Mouse (Mus musculus): ENCODE measurements around the gene Polr1e. TPM values are rescaled to one million over a fixed set of nuclear protein-coding genes. Genes with fewer than 3 reads are reported as not detected.
"Not testable (repeated sequence)": the region's sequence is repeated elsewhere in the genome, so short reads cannot be mapped to it uniquely, and the experiment has no call there.

The Polr1e gene
- polyA plus RNA-seq, 1 experiment from 2014 or later = 33.8 TPM

DNA sequence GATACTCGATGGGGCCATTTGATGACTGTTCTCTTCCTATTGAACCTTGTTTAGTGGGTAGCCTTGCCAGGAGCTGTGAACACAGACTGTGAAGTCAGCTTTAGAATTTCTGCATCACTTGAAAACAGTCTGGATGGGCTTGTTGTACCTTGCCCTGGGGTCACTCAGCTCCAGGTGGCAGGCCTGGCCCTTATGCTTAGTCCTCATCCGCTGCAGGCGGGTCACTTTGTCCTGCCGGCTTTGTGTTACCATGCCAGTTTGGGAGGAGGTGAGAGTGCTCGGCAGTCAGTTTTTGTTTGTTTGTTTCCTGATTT lies 36.5 kb upstream of the Polr1e start:
- peaks cover 18% of the 10 kb centered on the region for H3K36me3 ChIP-seq
- WGBS = 23% methylated on average over 5 of the region's 5 CpGs
- H3K4me2 ChIP-seq (replicated peaks) = peak overlapping the region; percentile 92
- peak overlapping the region; percentile 72 for H3K4me3 ChIP-seq (replicated peaks)
- H3K4me1 ChIP-seq = peaks cover 26% of the 10 kb centered on the region
- no peak for ATAC-seq (ENCODE audit: insufficient number of reproducible peaks, low FRiP score, low TSS enrichment, low read depth)
- H3K27me3 ChIP-seq = no peaks in the 10 kb centered on the region
- H3K9me3 ChIP-seq (replicated peaks) = no peaks in the 10 kb centered on the region
- peak overlapping the region; percentile 66 for H3K9ac ChIP-seq
- H3K27ac ChIP-seq (replicated peaks) = peak overlapping the region; percentile 82; the same call in 1 of the 2 replicates

DNA sequence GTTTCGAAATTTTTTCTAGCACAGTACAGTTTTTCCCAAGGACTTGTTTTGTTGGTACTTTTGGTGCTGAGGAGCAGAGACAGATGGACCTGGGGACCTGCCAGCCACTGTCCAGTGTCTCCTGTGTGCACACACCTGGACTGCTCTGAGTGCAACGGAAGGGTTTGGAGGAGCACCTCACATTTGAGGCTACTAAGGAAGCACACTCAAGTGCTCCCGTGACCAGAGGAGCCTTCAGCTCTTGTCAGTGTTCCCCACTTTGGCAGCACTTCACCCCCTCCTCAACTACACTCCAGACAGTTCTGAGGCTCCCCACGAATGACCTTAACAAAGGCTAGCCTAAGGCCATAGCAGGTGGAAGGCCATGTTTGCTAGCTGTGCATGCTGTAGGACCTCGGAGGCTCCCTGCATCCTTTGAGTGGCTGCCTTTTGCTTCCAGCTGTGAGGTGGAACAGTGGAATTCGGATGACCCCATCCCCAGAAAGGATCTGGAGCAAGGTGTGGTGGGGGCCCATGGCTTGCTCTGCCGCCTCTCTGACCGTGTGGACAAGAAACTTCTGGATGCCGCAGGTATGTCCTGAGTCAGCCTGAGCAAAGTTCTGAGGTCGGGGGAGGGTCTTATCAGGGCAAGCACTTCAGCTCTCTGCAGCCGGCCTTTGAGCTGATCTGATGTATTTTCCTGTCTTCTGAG lies 35.8 kb upstream of the Polr1e start:
- no peak overlapping the region for H3K9ac ChIP-seq
- ATAC-seq (ENCODE audit: insufficient number of reproducible peaks, low FRiP score, low TSS enrichment, low read depth) = no peak
- no peaks in the 10 kb centered on the region for H3K9me3 ChIP-seq (replicated peaks)
- 67% methylated on average over 11 of the region's 11 CpGs for WGBS
- H3K4me2 ChIP-seq (replicated peaks) = peak overlapping the region; percentile 92
- no peaks in the 10 kb centered on the region for H3K27me3 ChIP-seq
- H3K4me3 ChIP-seq (replicated peaks) = peak overlapping the region; percentile 72; the same call in 1 of the 2 replicates
- H3K27ac ChIP-seq (replicated peaks) = no peak overlapping the region
- H3K36me3 ChIP-seq = peaks cover 21% of the 10 kb centered on the region
- H3K4me1 ChIP-seq = peaks cover 26% of the 10 kb centered on the region

DNA sequence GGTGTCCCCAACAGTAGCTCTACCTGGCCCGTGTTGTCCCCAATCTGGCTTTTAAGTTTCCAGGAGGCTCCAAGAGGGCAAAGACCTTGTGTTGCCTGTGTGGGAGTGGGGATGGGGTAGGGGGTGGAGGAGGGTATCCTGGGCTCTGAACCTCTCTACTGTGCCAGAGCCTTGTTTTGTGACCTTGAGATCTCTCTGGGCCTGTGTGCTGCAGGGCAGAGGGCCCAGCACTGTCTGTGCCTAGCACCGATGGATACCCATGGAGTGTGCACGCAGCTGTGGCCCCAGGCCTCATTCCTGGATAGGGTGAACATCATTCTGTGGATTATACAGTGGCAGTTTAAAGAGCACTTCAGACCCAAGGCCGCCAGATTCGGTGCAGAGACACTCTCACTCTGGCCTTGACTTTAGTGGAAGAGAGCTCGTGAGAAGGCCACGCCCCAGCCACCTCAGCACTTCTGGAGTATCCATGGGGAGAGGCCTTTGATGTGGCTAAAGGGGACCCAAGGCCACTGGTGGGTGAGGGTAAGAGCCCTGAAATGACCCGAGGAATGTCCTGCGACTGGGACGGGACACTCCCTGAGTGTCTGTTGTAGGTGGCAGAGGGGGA lies 35.1 kb upstream of the Polr1e start:
- Histone ChIP-seq H3K9ac (no peak overlapping the region), H3K4me2 (replicated peaks) (no peak overlapping the region), H3K27ac (replicated peaks) (no peak overlapping the region), H3K4me1 (peaks cover 26% of the 10 kb centered on the region), H3K36me3 (peaks cover 25% of the 10 kb centered on the region), H3K9me3 (replicated peaks) (no peaks in the 10 kb centered on the region), H3K27me3 (no peaks in the 10 kb centered on the region), H3K4me3 (replicated peaks) (no peak overlapping the region)
- no peak for ATAC-seq (ENCODE audit: insufficient number of reproducible peaks, low FRiP score, low TSS enrichment, low read depth)
- WGBS = 76% methylated on average over 10 of the region's 10 CpGs

DNA sequence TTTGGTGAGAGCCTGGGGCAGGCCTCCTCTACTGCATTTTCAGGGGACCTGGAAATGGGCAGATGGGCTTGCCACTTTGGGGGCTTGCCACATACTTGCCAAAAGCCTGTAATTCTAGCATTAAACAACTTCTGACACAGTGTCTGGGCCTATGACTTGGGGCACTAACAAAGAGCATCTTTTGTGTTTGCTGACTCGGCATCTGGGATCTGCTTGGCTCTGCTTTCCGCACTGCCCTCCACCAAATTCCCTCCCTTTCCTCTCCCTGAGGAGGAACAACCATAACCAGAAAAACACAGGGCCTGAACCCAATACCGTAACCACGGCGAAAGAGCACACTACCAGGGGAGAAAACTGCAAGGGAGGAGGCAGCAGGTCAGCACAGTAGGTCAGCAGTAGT lies 27.8 kb upstream of the Polr1e start:
- Histone ChIP-seq H3K4me1 (no peaks in the 10 kb centered on the region), H3K9ac (no peak overlapping the region), H3K27ac (replicated peaks) (no peak overlapping the region), H3K27me3 (no peaks in the 10 kb centered on the region), H3K4me2 (replicated peaks) (no peak overlapping the region), H3K36me3 (peaks cover 69% of the 10 kb centered on the region), H3K4me3 (replicated peaks) (no peak overlapping the region), H3K9me3 (replicated peaks) (no peaks in the 10 kb centered on the region)
- no peak for ATAC-seq (ENCODE audit: insufficient number of reproducible peaks, low FRiP score, low TSS enrichment, low read depth)
- 74% methylated on average over 5 of the region's 5 CpGs for WGBS

DNA sequence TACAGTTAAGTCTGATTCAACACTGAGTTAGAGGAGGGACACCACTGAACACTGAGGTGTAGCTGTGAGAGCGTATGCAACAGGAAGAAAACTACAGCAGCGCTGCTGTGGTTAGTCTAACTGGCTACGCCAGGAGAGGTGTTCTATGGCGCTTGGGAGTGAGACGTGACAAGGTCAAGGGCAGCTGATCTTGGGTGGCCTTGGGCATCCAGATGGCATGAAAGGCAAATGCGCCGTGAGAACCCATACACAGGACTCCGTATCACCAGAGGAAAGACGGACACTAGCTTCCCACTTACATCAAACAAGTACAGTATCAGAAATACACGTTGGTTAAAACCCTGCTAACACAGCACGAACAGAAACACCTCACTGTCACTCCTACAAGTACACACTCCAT lies 26.1 kb upstream of the Polr1e start:
- not testable (repeated sequence) for H3K27me3 ChIP-seq; H3K4me2 ChIP-seq (replicated peaks); H3K4me3 ChIP-seq (replicated peaks); H3K4me1 ChIP-seq; ATAC-seq (ENCODE audit: insufficient number of reproducible peaks, low FRiP score, low TSS enrichment, low read depth); H3K9ac ChIP-seq; H3K9me3 ChIP-seq (replicated peaks); H3K27ac ChIP-seq (replicated peaks)
- 91% methylated on average over 11 of the region's 11 CpGs for WGBS
- H3K36me3 ChIP-seq = peaks cover 62% of the 10 kb centered on the region

DNA sequence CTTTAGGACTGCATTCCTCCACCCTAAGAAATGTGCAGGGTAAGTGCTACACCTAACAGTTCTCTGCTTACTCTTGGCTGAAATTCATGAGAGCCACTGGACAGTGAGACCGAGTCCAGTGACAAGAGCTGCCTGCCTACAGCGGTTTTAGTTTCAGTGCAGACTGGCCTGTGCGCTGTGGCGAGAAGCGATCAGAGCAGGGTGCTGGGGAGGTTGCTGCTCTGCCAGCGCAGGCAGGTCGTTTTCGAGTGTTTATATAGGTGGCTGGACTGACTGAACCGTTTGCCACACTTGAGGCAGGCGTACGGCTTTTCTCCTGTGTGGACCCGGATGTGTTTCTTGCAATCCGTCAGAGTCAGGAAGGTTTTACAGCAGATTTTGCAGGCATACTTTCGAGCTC lies 25.2 kb upstream of the Polr1e start:
- WGBS = 90% methylated on average over 14 of the region's 14 CpGs
- not testable (repeated sequence) for H3K4me2 ChIP-seq (replicated peaks); H3K9me3 ChIP-seq (replicated peaks); H3K9ac ChIP-seq; H3K27me3 ChIP-seq; H3K4me1 ChIP-seq; H3K4me3 ChIP-seq (replicated peaks); H3K27ac ChIP-seq (replicated peaks); ATAC-seq (ENCODE audit: insufficient number of reproducible peaks, low FRiP score, low TSS enrichment, low read depth)
- H3K36me3 ChIP-seq = peaks cover 56% of the 10 kb centered on the region

DNA sequence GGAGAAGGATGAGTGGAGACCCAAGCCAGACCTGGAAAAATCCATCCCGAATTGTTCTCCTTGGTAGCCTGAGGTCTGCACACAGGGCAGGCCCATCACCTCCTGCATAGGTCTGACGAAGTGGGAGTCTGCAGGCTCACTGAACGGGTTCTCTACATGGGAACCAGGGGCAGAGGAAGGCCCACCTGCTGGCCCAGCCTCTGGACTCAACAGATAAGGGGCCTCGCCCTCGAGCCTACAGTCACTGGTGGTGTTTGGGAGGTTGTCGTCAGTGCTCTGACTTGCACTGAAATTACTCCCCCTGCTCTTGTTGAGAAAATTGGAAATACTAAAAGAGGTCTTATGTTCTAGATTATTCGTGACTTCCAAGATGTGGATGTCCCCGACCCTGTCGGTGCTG lies 24.5 kb upstream of the Polr1e start:
- WGBS = 87% methylated on average over 9 of the region's 9 CpGs
- no peak overlapping the region for H3K4me3 ChIP-seq (replicated peaks)
- ATAC-seq (ENCODE audit: insufficient number of reproducible peaks, low FRiP score, low TSS enrichment, low read depth) = no peak
- no peak overlapping the region for H3K27ac ChIP-seq (replicated peaks)
- no peak overlapping the region for H3K4me2 ChIP-seq (replicated peaks)
- no peak overlapping the region for H3K9ac ChIP-seq
- H3K4me1 ChIP-seq = no peaks in the 10 kb centered on the region; the same call in 1 of the 2 replicates
- H3K36me3 ChIP-seq = peaks cover 49% of the 10 kb centered on the region
- H3K9me3 ChIP-seq (replicated peaks) = no peaks in the 10 kb centered on the region
- no peaks in the 10 kb centered on the region for H3K27me3 ChIP-seq

DNA sequence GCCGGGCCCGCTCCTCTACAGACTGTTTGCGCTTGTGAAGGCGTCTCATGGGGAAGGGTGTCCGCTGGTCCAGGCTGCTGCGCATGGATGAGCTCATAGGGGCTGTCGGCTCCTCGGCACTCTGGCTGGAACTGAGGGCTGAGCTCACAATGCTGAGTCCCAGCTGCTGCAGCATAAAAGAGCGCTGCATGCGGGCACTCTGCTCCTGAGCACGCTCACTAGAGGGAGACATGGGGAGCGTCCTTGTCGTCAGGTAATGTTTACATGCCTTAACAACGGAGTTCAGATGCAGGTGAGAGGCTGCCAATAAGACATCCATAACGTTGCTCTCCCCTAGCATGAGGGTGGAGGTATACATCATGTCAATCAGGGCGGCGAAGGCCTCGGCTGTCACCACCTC lies 23.6 kb upstream of the Polr1e start:
- peaks cover 40% of the 10 kb centered on the region for H3K36me3 ChIP-seq
- H3K9me3 ChIP-seq (replicated peaks) = no peaks in the 10 kb centered on the region
- H3K27me3 ChIP-seq = no peaks in the 10 kb centered on the region
- H3K4me1 ChIP-seq = no peaks in the 10 kb centered on the region; the same call in 1 of the 2 replicates
- H3K4me2 ChIP-seq (replicated peaks) = no peak overlapping the region
- WGBS = 85% methylated on average over 18 of the region's 18 CpGs
- ATAC-seq (ENCODE audit: insufficient number of reproducible peaks, low FRiP score, low TSS enrichment, low read depth) = no peak
- H3K27ac ChIP-seq (replicated peaks) = no peak overlapping the region
- no peak overlapping the region for H3K4me3 ChIP-seq (replicated peaks)
- no peak overlapping the region for H3K9ac ChIP-seq

DNA sequence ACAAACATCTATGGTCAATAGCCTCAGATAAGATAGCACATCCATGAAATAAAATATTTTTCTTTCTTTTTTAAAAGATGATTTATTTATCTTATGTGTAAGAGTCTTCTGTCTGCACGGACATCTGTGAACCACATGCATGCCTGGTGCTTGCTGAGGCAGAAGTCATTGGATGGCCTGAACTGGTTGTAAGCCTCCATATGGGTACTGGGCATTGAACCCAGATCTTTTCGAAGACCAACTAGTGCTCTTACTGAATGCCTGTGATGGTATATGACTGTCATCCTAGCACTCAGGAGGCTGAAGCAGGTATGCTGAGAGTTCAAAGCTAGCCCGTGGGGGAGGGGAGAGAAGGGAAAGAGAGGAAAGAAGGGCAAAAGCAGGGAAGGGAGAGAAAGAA lies 20.3 kb upstream of the Polr1e start:
- no peak for ATAC-seq (ENCODE audit: insufficient number of reproducible peaks, low FRiP score, low TSS enrichment, low read depth)
- 68% methylated on average over 3 of the region's 3 CpGs for WGBS
- no peaks in the 10 kb centered on the region; the same call in 1 of the 2 replicates for H3K4me1 ChIP-seq
- no peak overlapping the region for H3K4me3 ChIP-seq (replicated peaks)
- H3K9ac ChIP-seq = no peak overlapping the region
- no peaks in the 10 kb centered on the region for H3K27me3 ChIP-seq
- H3K36me3 ChIP-seq = peaks cover 17% of the 10 kb centered on the region
- no peak overlapping the region for H3K4me2 ChIP-seq (replicated peaks)
- no peak overlapping the region for H3K27ac ChIP-seq (replicated peaks)
- no peaks in the 10 kb centered on the region for H3K9me3 ChIP-seq (replicated peaks)

DNA sequence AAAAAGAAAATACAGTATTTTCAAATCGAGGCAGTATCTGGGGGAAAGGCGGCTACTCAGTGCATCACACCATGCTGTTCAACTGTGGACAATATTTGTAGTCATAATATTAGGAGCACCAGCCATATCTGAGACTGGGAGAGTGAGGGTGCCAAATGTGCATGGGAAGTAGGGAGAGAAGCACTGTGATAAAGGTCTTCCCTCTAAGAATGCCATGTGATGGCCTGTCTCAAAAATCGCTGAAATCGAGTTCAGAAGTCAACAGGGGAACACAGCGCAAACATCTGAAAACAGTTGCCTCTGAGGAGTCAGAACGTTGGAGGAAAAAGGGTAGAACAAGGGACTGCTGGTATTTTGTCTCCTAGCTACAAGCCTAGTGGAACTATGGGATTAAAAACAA lies 18.4 kb upstream of the Polr1e start:
- Histone ChIP-seq H3K4me3 (replicated peaks) (no peak overlapping the region), H3K9ac (no peak overlapping the region), H3K4me1 (no peaks in the 10 kb centered on the region; the same call in 1 of the 2 replicates), H3K9me3 (replicated peaks) (no peaks in the 10 kb centered on the region), H3K4me2 (replicated peaks) (no peak overlapping the region), H3K27ac (replicated peaks) (no peak overlapping the region), H3K36me3 (peaks cover 2% of the 10 kb centered on the region; the same call in 1 of the 2 replicates), H3K27me3 (no peaks in the 10 kb centered on the region)
- WGBS = 79% methylated on average over 6 of the region's 6 CpGs
- no peak for ATAC-seq (ENCODE audit: insufficient number of reproducible peaks, low FRiP score, low TSS enrichment, low read depth)

DNA sequence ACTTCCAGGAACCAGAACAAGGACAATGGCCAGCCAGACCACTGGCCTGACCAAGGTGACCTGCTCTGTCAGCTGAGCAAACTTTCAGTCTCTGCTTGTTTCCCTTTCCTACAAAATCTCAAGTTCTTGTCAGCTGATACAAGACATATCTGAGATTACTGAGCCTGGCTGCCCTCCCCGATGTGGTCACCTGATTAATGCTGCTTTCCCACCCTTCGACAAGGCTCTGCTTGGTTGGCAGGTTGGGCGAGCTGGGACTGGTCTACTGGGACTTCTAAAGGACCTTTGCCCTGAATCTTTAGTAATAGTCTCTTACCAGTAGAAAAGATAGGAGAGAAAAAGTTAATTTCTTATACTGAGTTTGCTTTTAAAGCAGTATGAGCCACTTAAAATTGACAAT lies 12.9 kb upstream of the Polr1e start:
- Histone ChIP-seq H3K4me2 (replicated peaks) (no peak overlapping the region), H3K4me1 (peaks cover 9% of the 10 kb centered on the region), H3K9ac (no peak overlapping the region), H3K4me3 (replicated peaks) (no peak overlapping the region), H3K27ac (replicated peaks) (no peak overlapping the region), H3K27me3 (no peaks in the 10 kb centered on the region), H3K36me3 (no peaks in the 10 kb centered on the region), H3K9me3 (replicated peaks) (no peaks in the 10 kb centered on the region)
- no peak for ATAC-seq (ENCODE audit: insufficient number of reproducible peaks, low FRiP score, low TSS enrichment, low read depth)
- 66% methylated on average over 3 of the region's 3 CpGs for WGBS

Measured in embryonic facial prominence, embryonic 15.5 days (tissue).